Mouse (Mus musculus): ENCODE measurements around the gene Syt5. TPM values are rescaled to one million over a fixed set of nuclear protein-coding genes. Genes with fewer than 3 reads are reported as not detected.

Gene Syt5
- total RNA-seq, 2 experiments from 2014 or later = 203 to 205 TPM

- DNase-seq (ENCODE audit: low spot score in 2 of 2) = no peak
Measured at GRCm38 (mm10) chr7:4523205-4524130, 23.9 kb downstream of the Syt5 start.

GRCm38 (mm10) chr7:4522292-4522691 is 25.0 kb downstream of the Syt5 start:
- DNase-seq (ENCODE audit: low spot score in 2 of 2) = no peak

- DNase-seq (ENCODE audit: low spot score in 2 of 2) = no peak
Measured at GRCm38 (mm10) chr7:4521231-4522003, 25.9 kb downstream of the Syt5 start.

- DNase-seq (ENCODE audit: low spot score in 2 of 2) = no peak
Measured at GRCm38 (mm10) chr7:4518487-4518886, 28.9 kb downstream of the Syt5 start.

- DNase-seq (ENCODE audit: low spot score in 2 of 2) = no peak
Measured at GRCm38 (mm10) chr7:4516332-4517050, 30.9 kb downstream of the Syt5 start, which contains the start of gene Tnnt1. Gene Tnnt1, minus strand, starts transcription at chr7:4516382.

GRCm38 (mm10) chr7:4515853-4516252 is 31.5 kb downstream of the Syt5 start:
- no peak for DNase-seq (ENCODE audit: low spot score in 2 of 2)

- DNase-seq (ENCODE audit: low spot score in 2 of 2) = no peak
Measured at GRCm38 (mm10) chr7:4513829-4514712, 33.3 kb downstream of the Syt5 start.

- peak in 1 of 2 experiments; percentile 49 for DNase-seq (ENCODE audit: low spot score in 2 of 2)
Measured at GRCm38 (mm10) chr7:4513236-4513635, 34.1 kb downstream of the Syt5 start.

GRCm38 (mm10) chr7:4511489-4512224 is 35.7 kb downstream of the Syt5 start:
- no peak for DNase-seq (ENCODE audit: low spot score in 2 of 2)

GRCm38 (mm10) chr7:4509863-4510608 is 37.3 kb downstream of the Syt5 start:
- DNase-seq (ENCODE audit: low spot score in 2 of 2) = peak; percentile 54 to 63

GRCm38 (mm10) chr7:4508739-4509116 is 38.6 kb downstream of the Syt5 start:
- DNase-seq (ENCODE audit: low spot score in 2 of 2) = no peak

GRCm38 (mm10) chr7:4508062-4508738 is 39.1 kb downstream of the Syt5 start:
- DNase-seq (ENCODE audit: low spot score in 2 of 2) = no peak

- no peak for DNase-seq (ENCODE audit: low spot score in 2 of 2)
Measured at GRCm38 (mm10) chr7:4507220-4507619, 40.1 kb downstream of the Syt5 start.

GRCm38 (mm10) chr7:4504646-4505435 is 42.5 kb downstream of the Syt5 start:
- DNase-seq (ENCODE audit: low spot score in 2 of 2) = no peak

- no peak for DNase-seq (ENCODE audit: low spot score in 2 of 2)
Measured at GRCm38 (mm10) chr7:4503858-4504257, 43.5 kb downstream of the Syt5 start.

- no peak for DNase-seq (ENCODE audit: low spot score in 2 of 2)
Measured at GRCm38 (mm10) chr7:4503100-4503499, 44.2 kb downstream of the Syt5 start.

- no peak for DNase-seq (ENCODE audit: low spot score in 2 of 2)
Measured at GRCm38 (mm10) chr7:4502421-4503090, 44.8 kb downstream of the Syt5 start.

Data from layer of hippocampus, postnatal 10 days (tissue).